20 mouse cellular contexts compared by ENCODE assay signal in genomic region chr11:79183400-79183799, GRCm38 (mm10). TPM values are rescaled to one million over a fixed set of nuclear protein-coding genes. Genes with fewer than 3 reads are reported as not detected.
DNase-seq lines count a peak whose midpoint lies in the region; ATAC-seq and TF ChIP-seq lines count a peak whose summit lies in the region.
"Had no signal": no experiment of that assay in that cellular context is flagged by ENCODE, and none has a peak within 500 bp of the region (broad histone marks: within the 10 kb centered on the region; RNA-seq: fewer than 3 reads in every experiment).

No protein-coding gene starts in this region.

- no peaks in the 10 kb centered on the region for H3K27me3 ChIP-seq in intestine, embryonic 16.5 days (replicated peaks; ENCODE audit: control insufficient read depth, insufficient read depth, low read length)
- H3K27me3 ChIP-seq in forebrain, embryonic 10.5 days (ENCODE audit: poor library complexity, severe bottlenecking): no peaks in the 10 kb centered on the region
- no peaks in the 10 kb centered on the region for H3K27me3 ChIP-seq in midbrain, postnatal 0 days (ENCODE audit: insufficient read depth, low read length)
- H3K27me3 ChIP-seq: embryonic facial prominence, embryonic 12.5 days; forebrain, embryonic 12.5 days had no signal

- intact Hi-C loops in left cerebral cortex, adult 2 months (cut with DNase I): loop anchor here (2.0 kb wide), 1 partner anchor 39 kb away; no protein-coding TSS in a partner anchor

- ATAC-seq in intestine, embryonic 16.5 days: peak; percentile 76
- ATAC-seq in midbrain, postnatal 0 days (ENCODE audit: low FRiP score): no peak
- ATAC-seq: forebrain, embryonic 14.5 days; forebrain, embryonic 16.5 days had no signal

- DNase-seq in left cerebral cortex, adult 2 months (ENCODE audit: extremely low spot score in 1 of 2, low spot score in 2 of 2): no peak
- no peak for DNase-seq in left cerebral cortex, adult 11 months (ENCODE audit: low spot score)
- peak; percentile 32 for DNase-seq in yolk sac, embryonic 10.5 days (ENCODE audit: low spot score)
- no peak for DNase-seq in forebrain, embryonic 10.5 days (ENCODE audit: extremely low spot score, low spot score)
- no peak for DNase-seq in midbrain, postnatal 0 days (ENCODE audit: low spot score)
- no peak for DNase-seq in cerebellum, postnatal 36 days
- DNase-seq: adrenal gland, adult 2 months; adrenal gland, postnatal 10 days; adrenal gland, postnatal 25 days; cerebellum, adult 11 months; cerebellum, adult 8-10 months; cerebellum, adult 9-11 months; cerebellum, postnatal 14 days had no signal

- no peak for TF ChIP-seq POLR2A in olfactory bulb, adult 2 months (IDR thresholded peaks at IDR 0.05; ENCODE audit: insufficient read depth, low read depth, low read length)

- no peaks in the 10 kb centered on the region for H3K36me3 ChIP-seq in intestine, embryonic 16.5 days (ENCODE audit: control insufficient read depth, insufficient read depth, low read length)
- H3K36me3 ChIP-seq in forebrain, embryonic 10.5 days (replicated peaks): no peaks in the 10 kb centered on the region
- H3K36me3 ChIP-seq in midbrain, postnatal 0 days (ENCODE audit: insufficient read depth, low read length): no peaks in the 10 kb centered on the region
- H3K36me3 ChIP-seq: embryonic facial prominence, embryonic 10.5 days; embryonic facial prominence, embryonic 12.5 days; forebrain, embryonic 12.5 days had no signal

- WGBS in intestine, embryonic 16.5 days: 79% methylated on average over 6 of the region's 6 CpGs
- WGBS in olfactory bulb, adult 2 months: 84% methylated on average over 6 of the region's 6 CpGs
- WGBS in forebrain, embryonic 10.5 days: 92% methylated on average over 6 of the region's 6 CpGs
- whole genome bisulfite sequencing in midbrain, postnatal 0 days: 92% methylated on average over 6 of the region's 6 CpGs

- H3K9me3 ChIP-seq in intestine, embryonic 16.5 days (ENCODE audit: control insufficient read depth, low read length): no peaks in the 10 kb centered on the region
- H3K9me3 ChIP-seq in forebrain, embryonic 10.5 days: no peaks in the 10 kb centered on the region
- H3K9me3 ChIP-seq in midbrain, postnatal 0 days (ENCODE audit: low read length): no peaks in the 10 kb centered on the region
- H3K9me3 ChIP-seq: embryonic facial prominence, embryonic 10.5 days; embryonic facial prominence, embryonic 12.5 days; forebrain, embryonic 12.5 days had no signal

- no peak for TF ChIP-seq CTCF in left cerebral cortex, adult 2 months (IDR thresholded peaks at IDR 0.05)
- TF ChIP-seq CTCF in olfactory bulb, adult 2 months (IDR thresholded peaks at IDR 0.05; ENCODE audit: insufficient read depth, low read depth, low read length): no peak
- no peak for TF ChIP-seq CTCF in midbrain, postnatal 0 days (IDR thresholded peaks at IDR 0.05)

- H3K9ac ChIP-seq in intestine, embryonic 16.5 days (ENCODE audit: low read depth, low read length): peak overlapping the region; percentile 30; the same call in 1 of the 2 replicates
- no peak overlapping the region for H3K9ac ChIP-seq in midbrain, postnatal 0 days (replicated peaks; ENCODE audit: low read length, poor library complexity, severe bottlenecking)
- H3K9ac ChIP-seq: embryonic facial prominence, embryonic 12.5 days; forebrain, embryonic 12.5 days had no signal

- H3K27ac ChIP-seq in left cerebral cortex, adult 2 months: peak overlapping the region; percentile 38
- peak overlapping the region; percentile 50 for H3K27ac ChIP-seq in intestine, embryonic 16.5 days (ENCODE audit: low read length)
- H3K27ac ChIP-seq in olfactory bulb, adult 2 months (ENCODE audit: insufficient read depth, low read depth, low read length): peak overlapping the region; percentile 80
- no peak overlapping the region for H3K27ac ChIP-seq in forebrain, embryonic 10.5 days
- no peak overlapping the region for H3K27ac ChIP-seq in midbrain, postnatal 0 days (ENCODE audit: low read depth, low read length)
- H3K27ac ChIP-seq: embryonic facial prominence, embryonic 10.5 days; embryonic facial prominence, embryonic 12.5 days; forebrain, embryonic 12.5 days had no signal

- H3K4me1 ChIP-seq in intestine, embryonic 16.5 days (ENCODE audit: control insufficient read depth, insufficient read depth, low read length): peaks cover 17% of the 10 kb centered on the region
- H3K4me1 ChIP-seq in olfactory bulb, adult 2 months (ENCODE audit: control insufficient read depth, insufficient read depth, low read length): peaks cover 38% of the 10 kb centered on the region
- H3K4me1 ChIP-seq in forebrain, embryonic 10.5 days: no peaks in the 10 kb centered on the region
- H3K4me1 ChIP-seq in midbrain, postnatal 0 days (ENCODE audit: insufficient read depth, low read length): no peaks in the 10 kb centered on the region
- H3K4me1 ChIP-seq: embryonic facial prominence, embryonic 10.5 days; embryonic facial prominence, embryonic 12.5 days had no signal

- H3K4me2 ChIP-seq in intestine, embryonic 16.5 days (ENCODE audit: low read depth, low read length): no peak overlapping the region
- H3K4me2 ChIP-seq in midbrain, postnatal 0 days (ENCODE audit: low read depth, low read length, poor library complexity, severe bottlenecking): no peak overlapping the region
- H3K4me2 ChIP-seq: embryonic facial prominence, embryonic 12.5 days; forebrain, embryonic 12.5 days had no signal

- no peak overlapping the region for H3K4me3 ChIP-seq in left cerebral cortex, adult 2 months
- no peak overlapping the region for H3K4me3 ChIP-seq in intestine, embryonic 16.5 days (ENCODE audit: low read length)
- no peak overlapping the region for H3K4me3 ChIP-seq in olfactory bulb, adult 2 months (ENCODE audit: insufficient read depth, low read depth, low read length)
- H3K4me3 ChIP-seq in forebrain, embryonic 10.5 days: no peak overlapping the region
- no peak overlapping the region for H3K4me3 ChIP-seq in midbrain, postnatal 0 days (ENCODE audit: low read depth, low read length)
- H3K4me3 ChIP-seq: embryonic facial prominence, embryonic 10.5 days; embryonic facial prominence, embryonic 12.5 days; forebrain, embryonic 12.5 days had no signal

RNA-seq across cellular contexts. Expression of gene Ksr1, which starts 37.2 kb away (rescaled TPM):
- 10 to 100 TPM; 57.2 to 59.8 TPM for total RNA-seq in left cerebral cortex, adult 2 months (2021)
- polyA plus RNA-seq in intestine, embryonic 16.5 days (2015; fragmentation: Nextera tagmentation; extraction: Ambion mirVana): 4.1 and 4.6 TPM in 2 replicates
- polyA plus RNA-seq in olfactory bulb, adult 2 months (2012; ENCODE audit: insufficient read depth, insufficient read length, low replicate concordance, missing spikeins): not detected in 2 replicates
- polyA plus RNA-seq in forebrain, embryonic 10.5 days (2016; fragmentation: Nextera tagmentation; extraction: Ambion mirVana): 1.9 and 2.8 TPM in 2 replicates
- total RNA-seq in midbrain, postnatal 0 days (2014; rRNA removed): 33.7 and 38.1 TPM in 2 replicates
- polyA plus RNA-seq in midbrain, postnatal 0 days (2015; fragmentation: Nextera tagmentation; extraction: Ambion mirVana): 2.6 and 3.2 TPM in 2 replicates

Comparison
In these comparisons a context has a peak if more than half of its experiments do, and no peak if none do; other contexts are left out.
1. H3K27ac ChIP-seq: peak in left cerebral cortex, adult 2 months (single experiment), intestine, embryonic 16.5 days (single experiment) and olfactory bulb, adult 2 months (single experiment); none in forebrain, embryonic 10.5 days (single experiment) and midbrain, postnatal 0 days (single experiment).